Mouse (Mus musculus) heart, adult 10 weeks (tissue): ENCODE results near the gene Slc38a4. TPM values are rescaled to one million over a fixed set of nuclear protein-coding genes. Genes with fewer than 3 reads are reported as not detected.

ENCODE experiments used
- polyA plus RNA-seq: library from polyadenylated mRNA; stranded (reverse); fragments of 350-450 nt; fragmentation: Illumina TruSeq; extraction: RNeasy Lipid Tissue Mini Kit (QIAGEN cat#74804); gene quantifications from one replicate; pipeline ENCODE4 v1.2.3, GENCODE M21; 2014; ENCODE audit warnings: low read depth, low replicate concordance

The Slc38a4 gene
- polyA plus RNA-seq: 8.4 TPM

GRCm38 (mm10) chr15:97055794-97056193 lies at the start of gene Slc38a4:
TSS of gene Slc38a4 (minus strand) at chr15:97055956.

Other genes with a start within 250 kb of the Slc38a4 start
- gene Pced1b, start 191.2 kb upstream of the Slc38a4 start, polyA plus RNA-seq: 2.2 TPM
- gene Amigo2, start 191.3 kb upstream of the Slc38a4 start, polyA plus RNA-seq: 6.8 TPM